In genomic region chr9:32098425-32099155, GRCm38 (mm10) we compare ENCODE assay signal across 22 mouse cellular contexts. TPM values are rescaled to one million over a fixed set of nuclear protein-coding genes. Genes with fewer than 3 reads are reported as not detected.
A peak's percentile ranks its signal among the peaks of the same experiment; 100 is the strongest.
DNase-seq lines count a peak whose midpoint lies in the region; ATAC-seq and TF ChIP-seq lines count a peak whose summit lies in the region.
"Had no signal": no experiment of that assay in that cellular context is flagged by ENCODE, and none has a peak within 500 bp of the region (broad histone marks: within the 10 kb centered on the region; RNA-seq: fewer than 3 reads in every experiment).

No protein-coding gene starts in this region.

- 87% methylated on average over 9 of the region's 9 CpGs for WGBS in intestine, embryonic 15.5 days
- 81% methylated on average over 9 of the region's 9 CpGs for WGBS in intestine, postnatal 0 days
- 34% methylated on average over 9 of the region's 9 CpGs for WGBS in liver, embryonic 12.5 days (ENCODE audit: insufficient replicate concordance)

- TF ChIP-seq CTCF in intestine, postnatal 0 days (IDR thresholded peaks at IDR 0.05; ENCODE audit: low read depth): no peak

- no peaks in the 10 kb centered on the region for H3K9me3 ChIP-seq in intestine, embryonic 15.5 days
- no peaks in the 10 kb centered on the region for H3K9me3 ChIP-seq in intestine, postnatal 0 days (ENCODE audit: control insufficient read depth)
- no peaks in the 10 kb centered on the region for H3K9me3 ChIP-seq in liver, embryonic 12.5 days (replicated peaks)
- H3K9me3 ChIP-seq: embryonic facial prominence, embryonic 15.5 days; limb, embryonic 10.5 days had no signal

- H3K4me3 ChIP-seq in intestine, embryonic 15.5 days (replicated peaks): no peak overlapping the region
- no peak overlapping the region for H3K4me3 ChIP-seq in intestine, postnatal 0 days (ENCODE audit: low read depth, low read length)
- H3K4me3 ChIP-seq in liver, embryonic 12.5 days: no peak overlapping the region
- H3K4me3 ChIP-seq: embryonic facial prominence, embryonic 15.5 days; left cerebral cortex, adult 2 months; limb, embryonic 10.5 days had no signal

- peak; percentile 78 for DNase-seq in c-Kit-positive CD71-positive TER-119-positive erythroid progenitor cells, embryonic 14.5 days (ENCODE audit: low spot score)
- no peak for DNase-seq in lung, postnatal 36 days
- no peak for DNase-seq in kidney, adult 11 months
- DNase-seq: cerebellum, postnatal 14 days; embryo, embryonic 11 days; gastrocnemius, postnatal 10 days; heart, adult 11 months; kidney, postnatal 25 days; lung, adult 18-20 months; lung, postnatal 14 days; retina, postnatal 1 day; right cerebral cortex, postnatal 4 days; thymus, postnatal 25 days had no signal

- peak; percentile 53; the same call in 1 of the 2 replicates for ATAC-seq in intestine, embryonic 15.5 days
- ATAC-seq in intestine, postnatal 0 days: no peak
- ATAC-seq in liver, embryonic 12.5 days: peak; percentile 89
- ATAC-seq in megakaryocyte-erythroid progenitor cell, adult 5-6 weeks (replicated peaks; ENCODE audit: low FRiP score, low TSS enrichment, poor library complexity, severe bottlenecking): peak; percentile 91
- no peak for ATAC-seq in cerebellum, adult (ENCODE audit: insufficient number of reproducible peaks, low FRiP score, low TSS enrichment)
- ATAC-seq: hindbrain, embryonic 16.5 days had no signal

- H3K27ac ChIP-seq in intestine, embryonic 15.5 days: no peak overlapping the region
- no peak overlapping the region for H3K27ac ChIP-seq in intestine, postnatal 0 days (ENCODE audit: low read depth, low read length)
- H3K27ac ChIP-seq in liver, embryonic 12.5 days: peak overlapping the region; percentile 77
- H3K27ac ChIP-seq: embryonic facial prominence, embryonic 15.5 days; left cerebral cortex, adult 2 months; limb, embryonic 10.5 days had no signal

- no peaks in the 10 kb centered on the region for H3K27me3 ChIP-seq in intestine, embryonic 15.5 days (replicated peaks)
- H3K27me3 ChIP-seq in intestine, postnatal 0 days (replicated peaks; ENCODE audit: control insufficient read depth, insufficient read depth, low read length): no peaks in the 10 kb centered on the region
- no peaks in the 10 kb centered on the region for H3K27me3 ChIP-seq in liver, embryonic 12.5 days (replicated peaks)
- H3K27me3 ChIP-seq: embryonic facial prominence, embryonic 15.5 days had no signal

- H3K4me2 ChIP-seq in intestine, embryonic 15.5 days (replicated peaks): no peak overlapping the region
- no peak overlapping the region for H3K4me2 ChIP-seq in intestine, postnatal 0 days (replicated peaks; ENCODE audit: low read depth)
- H3K4me2 ChIP-seq in liver, embryonic 12.5 days: no peak overlapping the region
- H3K4me2 ChIP-seq: embryonic facial prominence, embryonic 15.5 days had no signal

- no peaks in the 10 kb centered on the region for H3K36me3 ChIP-seq in intestine, embryonic 15.5 days
- no peaks in the 10 kb centered on the region for H3K36me3 ChIP-seq in intestine, postnatal 0 days (ENCODE audit: control insufficient read depth, insufficient read depth)
- no peaks in the 10 kb centered on the region for H3K36me3 ChIP-seq in liver, embryonic 12.5 days
- H3K36me3 ChIP-seq: embryonic facial prominence, embryonic 15.5 days; limb, embryonic 10.5 days had no signal

- H3K4me1 ChIP-seq in intestine, embryonic 15.5 days (replicated peaks): peaks cover 7% of the 10 kb centered on the region; the same call in 1 of the 2 replicates
- H3K4me1 ChIP-seq in intestine, postnatal 0 days (replicated peaks; ENCODE audit: control insufficient read depth, insufficient read depth, low read length): no peaks in the 10 kb centered on the region
- peaks cover 67% of the 10 kb centered on the region for H3K4me1 ChIP-seq in liver, embryonic 12.5 days

- no peak overlapping the region for H3K9ac ChIP-seq in intestine, embryonic 15.5 days
- H3K9ac ChIP-seq in intestine, postnatal 0 days (ENCODE audit: low read depth, low read length): no peak overlapping the region
- H3K9ac ChIP-seq in liver, embryonic 12.5 days: 0 out of 2 replicates have a peak overlapping the region, but pooled peaks have one; percentile 44
- H3K9ac ChIP-seq: embryonic facial prominence, embryonic 15.5 days had no signal

RNA-seq across cellular contexts. Expression of gene Arhgap32, which starts 17.3 kb away (rescaled TPM):
- polyA plus RNA-seq in intestine, embryonic 15.5 days (2015; fragmentation: Nextera tagmentation; extraction: Ambion mirVana): 9.7 and 10.0 TPM in 2 replicates
- polyA plus RNA-seq in intestine, postnatal 0 days (2015; fragmentation: Nextera tagmentation; extraction: Ambion mirVana): 17.2 and 18.1 TPM in 2 replicates
- 0.56 and 0.80 TPM in 2 replicates for polyA plus RNA-seq in liver, embryonic 12.5 days (2016; fragmentation: Nextera tagmentation; extraction: Ambion mirVana)
- 0.24 and 0.59 TPM in 2 replicates for total RNA-seq in megakaryocyte-erythroid progenitor cell, adult 5-6 weeks (2014; fragmentation: Nextera tagmentation)
- total RNA-seq in megakaryocyte-erythroid progenitor cell, adult 5-6 weeks (2017): 0.38 and 10.4 TPM in 2 replicates

Comparison
In these comparisons a context has a peak if more than half of its experiments do, and no peak if none do; other contexts are left out.
1. ATAC-seq: peak in intestine, embryonic 15.5 days (single experiment), liver, embryonic 12.5 days (single experiment) and megakaryocyte-erythroid progenitor cell, adult 5-6 weeks (single experiment); none in intestine, postnatal 0 days (single experiment) and cerebellum, adult (single experiment).